Mouse (Mus musculus) monocyte, adult 5-6 weeks (primary cell): ENCODE measurements around the gene Frmd4b. TPM values are rescaled to one million over a fixed set of nuclear protein-coding genes. Genes with fewer than 3 reads are reported as not detected.

Source experiments
- ATAC-seq: fragments of 153-309, 156-312 bp; replicated peaks from 2 replicates; pipeline ENCODE4 v1.8.0; 2017; ENCODE audit warnings: mild to moderate bottlenecking; ENCODE audit not compliant: low TSS enrichment, insufficient number of reproducible peaks, severe bottlenecking, poor library complexity, low FRiP score
- total RNA-seq: library from RNA; stranded (forward); fragments of 200-1000, 200-491, 200-594 nt; gene quantifications from 3 replicates; pipeline ENCODE4 v1.2.3, GENCODE M21; 2017

The Frmd4b gene
- total RNA-seq, 1 experiment from 2014 or later = 7.1 TPM

GRCm38 (mm10) chr6:97582748-97583147 lies 34.6 kb downstream of the Frmd4b start:
- ATAC-seq = no peak

GRCm38 (mm10) chr6:97581941-97582340 lies 35.4 kb downstream of the Frmd4b start:
- ATAC-seq = no peak

- no peak for ATAC-seq
These were observed 36.8 kb downstream of the Frmd4b start for GRCm38 (mm10) chr6:97580479-97581030.

- ATAC-seq = no peak
These were observed 37.6 kb downstream of the Frmd4b start for GRCm38 (mm10) chr6:97579704-97580103.

GRCm38 (mm10) chr6:97578210-97578609 lies 39.1 kb downstream of the Frmd4b start:
- no peak for ATAC-seq

GRCm38 (mm10) chr6:97577349-97577748 lies 40.0 kb downstream of the Frmd4b start:
- no peak for ATAC-seq

GRCm38 (mm10) chr6:97576565-97577346 lies 40.6 kb downstream of the Frmd4b start:
- no peak for ATAC-seq

- ATAC-seq = no peak
These were observed 41.2 kb downstream of the Frmd4b start for GRCm38 (mm10) chr6:97576096-97576495.

- ATAC-seq = no peak
These were observed 42.4 kb downstream of the Frmd4b start for GRCm38 (mm10) chr6:97574973-97575372.

- no peak for ATAC-seq
These were observed 45.1 kb downstream of the Frmd4b start for GRCm38 (mm10) chr6:97572226-97572625.

GRCm38 (mm10) chr6:97568538-97568937 lies 48.8 kb downstream of the Frmd4b start:
- no peak for ATAC-seq

- ATAC-seq = no peak
These were observed 50.6 kb downstream of the Frmd4b start for GRCm38 (mm10) chr6:97566746-97567145.

GRCm38 (mm10) chr6:97557147-97557546 lies 60.2 kb downstream of the Frmd4b start:
- ATAC-seq = no peak

- no peak for ATAC-seq
These were observed 61.7 kb downstream of the Frmd4b start for GRCm38 (mm10) chr6:97555637-97556036.

GRCm38 (mm10) chr6:97553431-97553830 lies 63.9 kb downstream of the Frmd4b start:
- no peak for ATAC-seq

- no peak for ATAC-seq
These were observed 64.8 kb downstream of the Frmd4b start for GRCm38 (mm10) chr6:97552573-97552972.

GRCm38 (mm10) chr6:97551884-97552283 lies 65.5 kb downstream of the Frmd4b start:
- ATAC-seq = no peak

GRCm38 (mm10) chr6:97551161-97551560 lies 66.2 kb downstream of the Frmd4b start:
- ATAC-seq = no peak

GRCm38 (mm10) chr6:97540458-97540857 lies 76.9 kb downstream of the Frmd4b start:
- ATAC-seq = no peak

GRCm38 (mm10) chr6:97535763-97536445 lies 81.4 kb downstream of the Frmd4b start:
- ATAC-seq = no peak
